Mouse (Mus musculus) cortical plate, adult 2 months (tissue): ENCODE results near the gene Hoxd13. TPM values are rescaled to one million over a fixed set of nuclear protein-coding genes. Genes with fewer than 3 reads are reported as not detected.

Source experiments
- H3K27ac ChIP-seq: fragments of 200-500 bp; 2 replicates; pipeline ENCODE4 v1.5.1; 2012; ENCODE audit warnings: low read length, control low read depth, inconsistent platforms; ENCODE audit not compliant: insufficient read depth
- H3K4me1 ChIP-seq: fragments of 200-500 bp; 2 replicates; pipeline ENCODE4 v1.6.1; 2011; ENCODE audit warnings: low read length; ENCODE audit not compliant: control insufficient read depth, insufficient read depth
- H3K4me3 ChIP-seq: fragments of 200-500 bp; 2 replicates; pipeline ENCODE4 v1.5.1; 2011; ENCODE audit warnings: mild to moderate bottlenecking, low read length, control low read depth; ENCODE audit not compliant: insufficient read depth
- CTCF ChIP-seq: fragments of 200-500 bp; IDR thresholded peaks from 2 replicates; pipeline ENCODE4 v1.5.1; 2011; ENCODE audit warnings: mild to moderate bottlenecking, control low read depth, low read length; ENCODE audit not compliant: insufficient read depth; ENCODE audit errors: extremely low read depth
- POLR2A ChIP-seq: fragments of 200-500 bp; IDR thresholded peaks from 2 replicates; pipeline ENCODE4 v1.6.1; 2011; ENCODE audit warnings: mild to moderate bottlenecking, low read length, control low read depth; ENCODE audit not compliant: insufficient read depth; ENCODE audit errors: extremely low read depth
- polyA plus RNA-seq: library from polyadenylated mRNA; depleted of rRNA; stranded (reverse); fragments of >200 nt; gene quantifications from 2 replicates; pipeline ENCODE4 v1.2.3, GENCODE M21; 2012

Gene Hoxd13
- polyA plus RNA-seq, 1 experiment = not detected

DNA sequence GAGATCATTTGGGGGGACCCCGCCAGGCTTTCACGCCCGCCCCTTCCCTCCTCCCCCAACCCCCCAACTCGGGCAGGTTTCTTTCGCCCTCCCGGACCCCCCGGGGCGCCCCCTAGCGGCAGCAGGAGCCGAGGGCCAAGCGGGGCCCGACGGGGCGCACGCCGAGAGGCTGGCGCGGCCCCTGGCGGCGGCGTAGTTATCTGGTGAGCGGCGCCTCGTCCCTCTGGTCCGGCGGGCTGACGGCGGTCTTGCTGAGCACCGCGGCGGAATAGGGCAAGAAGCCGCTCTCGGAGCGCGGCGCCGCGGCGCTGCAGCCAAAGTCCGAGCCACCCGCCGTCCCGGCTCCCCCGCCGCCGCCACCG lies 12.7 kb upstream of the Hoxd13 start:
- H3K27ac ChIP-seq = no peak overlapping the region
- H3K4me1 ChIP-seq = no peaks in the 10 kb centered on the region
- H3K4me3 ChIP-seq = no peak overlapping the region
- no peak for TF ChIP-seq POLR2A
- TF ChIP-seq CTCF = no peak

DNA sequence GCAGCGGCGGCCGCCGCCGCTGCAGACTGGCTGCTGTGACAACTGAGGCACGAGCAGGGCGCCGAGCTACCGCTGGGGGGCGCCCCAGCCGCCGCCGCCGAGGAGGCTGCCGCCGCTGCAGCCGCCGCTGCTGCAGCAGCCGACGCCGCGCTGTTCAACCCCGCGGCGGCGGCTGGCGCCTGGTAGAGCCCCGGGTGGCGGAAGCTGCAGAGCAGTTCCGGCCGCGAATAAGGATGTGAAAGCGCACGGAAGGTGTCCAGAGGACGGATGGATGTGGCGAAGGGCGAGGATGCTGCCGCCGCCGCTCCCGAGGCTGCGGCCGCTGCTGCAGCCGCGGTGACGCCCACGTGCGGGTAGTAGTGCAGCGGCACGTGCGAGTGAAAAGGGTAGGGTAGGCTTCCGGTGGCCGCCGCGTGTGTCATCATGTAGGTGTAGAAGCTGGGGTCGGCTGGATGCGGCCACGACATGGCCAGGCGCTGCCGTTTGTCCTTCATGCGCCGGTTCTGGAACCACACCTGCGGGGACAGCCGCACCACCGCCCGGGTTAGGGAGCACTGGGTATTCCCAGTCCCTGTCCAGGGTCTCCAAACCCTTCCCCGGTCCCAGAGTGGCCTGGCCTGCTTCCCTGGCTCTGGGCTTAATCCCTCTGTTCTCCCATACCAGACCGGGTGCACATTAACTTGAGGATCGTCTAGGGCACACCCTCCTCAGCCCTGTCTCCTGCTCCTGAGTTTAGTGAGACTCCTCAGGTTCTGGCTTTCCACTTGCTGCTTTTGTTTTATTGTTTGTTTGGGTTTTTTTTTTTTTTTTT lies 12.1 kb upstream of the Hoxd13 start:
- TF ChIP-seq POLR2A = no peak
- TF ChIP-seq CTCF = no peak
- Histone ChIP-seq H3K4me3 (no peak overlapping the region), H3K27ac (no peak overlapping the region), H3K4me1 (no peaks in the 10 kb centered on the region)

DNA sequence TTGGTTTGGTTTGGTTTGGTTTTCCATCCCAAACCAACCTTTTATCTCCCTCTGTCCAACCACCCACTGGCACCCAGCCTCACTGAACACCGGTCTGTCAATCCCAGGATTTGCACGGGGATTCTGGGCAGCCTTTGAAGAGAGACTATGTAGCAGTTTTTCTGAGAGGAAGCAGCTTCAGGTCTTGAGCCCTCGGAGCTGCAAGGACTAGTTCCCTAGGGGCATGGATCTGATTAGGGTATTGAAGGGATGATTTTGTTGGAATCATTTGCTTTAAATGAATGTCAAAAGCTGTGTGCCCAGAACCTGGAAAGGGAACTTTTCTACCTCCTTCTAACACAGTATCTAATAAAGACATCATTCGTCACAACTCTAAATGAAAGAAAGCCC lies 11.5 kb upstream of the Hoxd13 start:
- Histone ChIP-seq H3K27ac (no peak overlapping the region), H3K4me1 (no peaks in the 10 kb centered on the region), H3K4me3 (no peak overlapping the region)
- TF ChIP-seq POLR2A (no peak), CTCF (no peak)

DNA sequence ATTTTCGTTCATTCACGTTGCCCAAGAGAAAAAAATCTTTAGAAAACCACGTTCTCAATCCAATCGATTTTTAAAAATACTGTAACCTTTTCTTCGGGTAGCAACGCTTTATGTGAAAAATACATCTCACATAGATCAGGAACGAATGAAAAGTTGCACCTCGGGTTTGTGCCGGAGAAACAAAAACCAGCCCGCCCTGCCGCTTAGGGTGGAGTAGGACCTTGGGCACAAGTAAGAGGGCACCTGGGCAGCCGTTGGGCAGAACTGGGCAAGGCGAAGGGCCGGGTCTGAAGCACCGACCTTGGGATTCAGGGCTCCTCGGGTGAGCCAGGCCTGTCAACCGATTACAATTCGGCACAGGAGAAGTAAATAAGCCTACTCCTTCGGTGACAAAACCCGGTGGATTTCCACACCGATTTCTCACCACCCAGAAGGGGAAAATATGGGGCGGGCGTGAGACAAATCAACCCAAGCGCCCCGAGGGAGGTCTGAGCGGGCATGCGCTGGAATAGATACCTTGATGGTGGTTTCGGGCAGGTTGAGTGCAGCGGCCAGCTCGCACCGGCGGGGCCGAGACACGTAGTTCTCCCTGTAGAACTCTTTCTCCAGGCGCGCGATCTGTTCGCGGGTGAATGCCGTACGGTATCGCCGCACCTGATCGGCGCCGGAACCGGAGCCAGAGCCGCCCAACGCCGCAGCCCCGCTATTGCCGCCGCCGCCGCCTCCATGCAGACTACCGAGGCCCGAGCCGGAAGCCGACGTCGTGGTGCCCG lies 10.7 kb upstream of the Hoxd13 start:
- no peaks in the 10 kb centered on the region for H3K4me1 ChIP-seq
- no peak for TF ChIP-seq CTCF
- no peak for TF ChIP-seq POLR2A
- no peak overlapping the region for H3K27ac ChIP-seq
- no peak overlapping the region for H3K4me3 ChIP-seq

DNA sequence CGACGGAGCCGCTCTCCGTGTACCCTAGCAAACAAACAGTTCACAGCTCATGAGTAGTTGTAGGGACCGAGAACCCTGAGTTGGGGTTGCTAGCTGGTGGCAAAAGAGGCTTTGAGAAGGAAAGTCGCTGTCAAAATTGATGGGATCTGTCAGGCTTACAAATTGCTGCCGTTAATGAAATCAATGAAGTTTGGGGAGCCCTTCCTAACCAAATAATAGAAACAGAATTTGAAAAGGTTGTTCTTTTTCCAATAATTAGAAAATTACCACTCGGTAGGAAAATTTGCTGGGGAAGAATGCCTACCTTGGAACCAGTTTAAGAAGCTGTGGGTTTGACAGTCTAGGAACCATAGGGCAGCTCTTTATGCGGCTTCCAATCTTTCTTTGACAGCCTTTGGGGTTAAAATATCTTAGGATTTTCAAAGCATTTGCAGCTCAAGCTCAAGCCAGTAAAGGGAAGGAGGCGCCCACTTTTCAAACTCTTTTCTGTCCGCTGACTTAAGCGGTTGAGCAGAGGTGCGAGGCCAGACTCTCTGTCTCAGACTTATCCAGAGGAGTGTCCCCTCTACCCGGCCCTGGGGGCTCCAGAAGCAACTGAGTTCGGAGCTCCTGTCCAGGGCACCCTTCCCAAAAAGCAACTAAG lies 10.0 kb upstream of the Hoxd13 start:
- H3K27ac ChIP-seq = no peak overlapping the region
- no peak for TF ChIP-seq CTCF
- no peak for TF ChIP-seq POLR2A
- no peaks in the 10 kb centered on the region for H3K4me1 ChIP-seq
- no peak overlapping the region for H3K4me3 ChIP-seq

DNA sequence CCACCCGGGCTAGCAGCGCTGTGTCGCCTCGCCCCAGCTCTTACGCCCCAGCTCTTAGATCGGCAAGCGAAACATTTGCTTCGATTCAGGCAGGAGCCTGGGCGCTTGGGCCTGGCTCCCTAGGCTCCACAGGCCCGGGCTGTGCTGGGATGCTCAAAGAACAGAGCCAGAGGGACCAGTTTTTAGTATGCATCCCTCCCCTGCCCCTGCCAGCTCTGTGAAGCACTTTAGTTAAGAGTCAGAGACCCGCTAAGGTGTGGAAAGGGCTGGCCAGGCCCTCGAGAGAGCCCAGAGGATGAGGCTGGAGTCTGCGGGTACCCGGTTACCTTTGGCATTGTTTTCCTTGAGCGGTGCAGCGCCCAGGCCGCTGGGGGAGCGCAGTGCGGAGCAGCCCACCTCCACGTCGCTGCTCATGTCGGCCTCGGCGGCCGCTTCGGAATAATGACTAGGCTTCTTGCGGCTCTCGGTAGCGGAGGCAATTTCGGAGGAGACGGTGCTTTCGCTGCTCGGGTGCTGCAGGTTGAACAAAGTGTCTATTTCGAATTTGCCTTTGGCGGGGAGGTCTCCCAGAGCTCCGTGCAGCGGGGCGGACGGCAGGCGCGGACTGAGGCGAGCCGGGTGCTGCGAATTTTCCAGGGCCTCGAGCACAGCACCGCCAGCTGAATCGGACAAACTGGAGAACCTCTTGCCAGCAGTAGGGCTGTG lies 9.3 kb upstream of the Hoxd13 start:
- H3K4me3 ChIP-seq = no peak overlapping the region
- H3K4me1 ChIP-seq = no peaks in the 10 kb centered on the region
- no peak overlapping the region for H3K27ac ChIP-seq
- TF ChIP-seq POLR2A (no peak), CTCF (no peak)

DNA sequence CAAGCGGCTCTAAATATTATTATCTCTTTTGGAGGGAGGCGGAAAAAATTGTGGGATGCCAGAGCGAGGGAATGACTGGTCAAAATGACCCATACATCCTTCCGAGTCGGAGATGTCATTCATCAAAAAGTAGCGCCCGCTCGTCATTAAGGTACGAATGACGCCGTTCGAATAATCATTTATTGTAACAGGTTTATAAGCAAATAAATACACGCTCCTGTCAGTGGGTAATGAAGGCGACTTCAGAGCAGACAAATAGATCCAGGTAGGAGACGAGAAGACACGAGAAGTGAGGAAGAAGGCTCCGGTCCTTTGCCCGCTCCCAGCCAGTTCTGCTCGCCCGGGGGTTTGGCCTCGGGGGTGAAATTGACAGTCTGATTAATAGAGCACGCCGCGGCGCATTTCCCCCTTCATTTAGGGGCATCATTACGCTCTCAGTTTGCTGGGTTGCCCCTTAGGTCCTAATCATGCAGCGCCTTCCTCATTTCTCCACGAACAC lies 8.6 kb upstream of the Hoxd13 start, which contains the start of gene Evx2:
Gene Evx2, minus strand, starts transcription at position 51 of the 499 bp plus-strand sequence.
- Histone ChIP-seq H3K4me3 (no peak within 1 kb of the TSS), H3K4me1 (no peaks in the 10 kb centered on the region), H3K27ac (no peak within 1 kb of the TSS)
- TF ChIP-seq CTCF (no peak), POLR2A (no peak)

DNA sequence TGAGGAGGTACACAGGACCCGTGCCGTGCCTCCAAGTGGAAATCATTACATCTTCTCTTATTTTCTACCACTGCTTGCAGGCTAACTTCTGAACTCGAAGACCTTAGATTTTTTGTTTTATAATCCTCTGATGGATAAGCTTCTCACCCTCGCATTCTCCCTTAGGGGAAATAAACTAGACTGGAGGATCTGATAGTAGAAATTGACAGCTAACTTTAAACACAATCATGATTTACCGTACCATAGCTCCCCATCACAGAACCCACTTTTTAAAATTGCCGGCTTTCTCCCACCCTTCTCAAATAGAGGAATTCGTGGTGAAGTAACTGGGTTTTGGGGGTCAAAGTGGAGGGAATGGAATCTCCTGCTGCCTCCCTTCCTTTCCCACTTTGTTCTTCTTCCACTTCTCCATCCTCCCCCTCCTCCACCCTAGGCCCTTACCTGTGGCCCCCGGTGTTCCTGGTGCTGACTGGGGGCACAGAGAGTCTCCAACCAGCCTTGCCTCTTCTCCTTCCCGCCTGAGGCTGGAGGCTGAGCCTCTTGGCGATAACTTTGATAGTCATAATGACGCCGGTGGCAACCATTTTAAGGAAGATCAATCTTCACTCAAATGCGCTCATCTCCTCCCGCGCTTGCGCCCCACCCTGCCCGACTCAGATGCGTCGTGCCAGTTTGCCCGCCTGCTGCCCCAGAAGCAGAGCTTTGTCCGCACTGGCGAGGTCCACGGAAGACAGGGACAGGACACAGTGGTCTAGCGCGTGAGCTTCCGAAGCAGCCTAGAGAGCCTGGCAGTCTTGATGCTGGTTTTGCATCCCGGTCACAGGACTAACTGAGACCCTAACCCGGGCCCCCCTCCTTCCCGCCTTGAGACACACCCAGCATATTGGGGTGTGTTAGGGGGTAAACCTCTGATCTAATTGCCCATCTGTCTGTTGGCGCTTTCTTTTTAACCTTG lies 7.4 kb upstream of the Hoxd13 start:
- TF ChIP-seq POLR2A (no peak), CTCF (no peak)
- no peaks in the 10 kb centered on the region for H3K4me1 ChIP-seq
- no peak overlapping the region for H3K27ac ChIP-seq

DNA sequence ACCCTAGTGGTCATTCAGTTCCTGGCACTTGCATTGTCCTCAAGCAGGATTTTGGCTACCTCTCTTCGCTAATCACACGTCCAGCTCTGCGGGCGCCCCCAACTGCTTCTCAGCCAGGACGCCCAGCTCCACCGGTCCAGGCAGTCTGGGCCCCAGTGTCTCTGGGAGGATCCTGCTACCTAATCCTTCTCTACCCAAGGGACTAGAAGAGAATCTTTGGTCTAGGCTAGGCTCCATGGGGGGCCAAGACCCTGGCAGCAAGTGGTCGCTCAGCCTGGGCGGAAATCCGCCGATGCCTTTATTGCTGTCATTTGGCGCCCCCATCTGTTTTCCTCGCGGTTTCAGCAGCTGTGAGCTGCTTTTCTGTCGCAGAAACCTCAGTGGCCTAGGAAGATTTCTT lies 6.4 kb upstream of the Hoxd13 start:
- Histone ChIP-seq H3K4me3 (no peak overlapping the region), H3K4me1 (no peaks in the 10 kb centered on the region), H3K27ac (no peak overlapping the region)
- TF ChIP-seq CTCF (peak; percentile 51), POLR2A (no peak)

More for the DNA sequence above, 7.4 kb upstream of the Hoxd13 start:
- no peak overlapping the region for H3K4me3 ChIP-seq
